Mouse (Mus musculus) spleen, embryonic (tissue): ENCODE measurements around the gene Sema6c.

Experiments used
- CTCF ChIA-PET: fragments of 350-600 bp; sonication (Branson Sonifier 250); formaldehyde crosslinking; loops from one replicate; lab custom pipeline; 2022; lab: Charles Lee

Sema6c gene

GRCm38 (mm10) chr3:95141952-95142616 lies 18.2 kb upstream of the Sema6c start, which contains the start of gene Tnfaip8l2:
Gene Tnfaip8l2 (minus strand): TSS chr3:95142360.
- CTCF ChIA-PET, result interaction anchor here (0.6 to 0.8 kb wide), 3 partner anchors 13 to 483 kb away, joined by 3 to 6 read pairs (median 3); no protein-coding TSS in a partner anchor

- CTCF ChIA-PET, result no interaction called here
These were observed 17.6 kb upstream of the Sema6c start for GRCm38 (mm10) chr3:95142617-95143011.

GRCm38 (mm10) chr3:95147924-95148323 lies 12.3 kb upstream of the Sema6c start:
- CTCF ChIA-PET, result no interaction called here

- CTCF ChIA-PET, result no interaction called here
These were observed 6.4 kb upstream of the Sema6c start for GRCm38 (mm10) chr3:95153874-95154273.

GRCm38 (mm10) chr3:95159511-95159986 lies 708 bp upstream of the Sema6c start:
- CTCF ChIA-PET, result interaction anchor here (0.5 to 1.1 kb wide), 2 partner anchors 48 to 116 kb away, joined by 3 read pairs; no protein-coding TSS in a partner anchor

- CTCF ChIA-PET, result no interaction called here
These were observed 839 bp downstream of the Sema6c start for GRCm38 (mm10) chr3:95161041-95161551.

- CTCF ChIA-PET, result no interaction called here
These were observed 1.5 kb downstream of the Sema6c start for GRCm38 (mm10) chr3:95161618-95162344.

- CTCF ChIA-PET, result no interaction called here
These were observed 2.0 kb downstream of the Sema6c start for GRCm38 (mm10) chr3:95162345-95162628.

- CTCF ChIA-PET, result no interaction called here
These were observed 3.4 kb downstream of the Sema6c start for GRCm38 (mm10) chr3:95163419-95164255.

- CTCF ChIA-PET, result no interaction called here
These were observed 3.9 kb downstream of the Sema6c start for GRCm38 (mm10) chr3:95164256-95164550.

GRCm38 (mm10) chr3:95164840-95165239 lies 4.6 kb downstream of the Sema6c start:
- CTCF ChIA-PET, result no interaction called here

- CTCF ChIA-PET, result no interaction called here
These were observed 9.7 kb downstream of the Sema6c start for GRCm38 (mm10) chr3:95169996-95170395.

- CTCF ChIA-PET, result no interaction called here
These were observed 10.8 kb downstream of the Sema6c start for GRCm38 (mm10) chr3:95171105-95171504.

GRCm38 (mm10) chr3:95172526-95173255 lies 12.4 kb downstream of the Sema6c start:
- CTCF ChIA-PET, result interaction anchor here (0.6 kb wide), 2 partner anchors 18 to 31 kb away, joined by 3 read pairs; partner anchors contain the start of gene Tnfaip8l2

GRCm38 (mm10) chr3:95173256-95173949 lies 13.1 kb downstream of the Sema6c start:
- CTCF ChIA-PET, result interaction anchor here (0.6 kb wide), 2 partner anchors 18 to 32 kb away, joined by 3 read pairs; partner anchors contain the start of gene Tnfaip8l2

GRCm38 (mm10) chr3:95174011-95174592 lies 13.8 kb downstream of the Sema6c start:
- CTCF ChIA-PET, result no interaction called here

GRCm38 (mm10) chr3:95176500-95176899 lies 16.2 kb downstream of the Sema6c start:
- CTCF ChIA-PET, result no interaction called here

- CTCF ChIA-PET, result interaction anchor here (0.8 kb wide), 1 partner anchor 91 kb away, joined by 25 read pairs; no protein-coding TSS in a partner anchor
These were observed 17.3 kb downstream of the Sema6c start for GRCm38 (mm10) chr3:95177583-95177982.

- CTCF ChIA-PET, result no interaction called here
These were observed 18.7 kb downstream of the Sema6c start for GRCm38 (mm10) chr3:95178948-95179347.

GRCm38 (mm10) chr3:95179890-95180289 lies 19.6 kb downstream of the Sema6c start:
- CTCF ChIA-PET, result no interaction called here
